Mouse (Mus musculus) neural tube, embryonic 12.5 days (tissue): ENCODE measurements around the gene Nrxn3. TPM values are rescaled to one million over a fixed set of nuclear protein-coding genes. Genes with fewer than 3 reads are reported as not detected.

Experiments
- ATAC-seq: fragments of 200-750 bp; cut with Nextera tagmentation; 2 replicates; pipeline ENCODE4 v1.8.0; 2017; ENCODE audit warnings: low read depth, mild to moderate bottlenecking, moderate TSS enrichment, moderate library complexity; ENCODE audit not compliant: low FRiP score
- H3K27ac ChIP-seq: fragments of 300-500 bp; sonication (generic); 2 replicates; pipeline ENCODE4 v1.5.1; 2016
- H3K27me3 ChIP-seq: fragments of 300-500 bp; sonication (generic); replicated peaks from 2 replicates; pipeline ENCODE4 v1.6.1; 2016; ENCODE audit warnings: mild to moderate bottlenecking
- H3K36me3 ChIP-seq: fragments of 300-500 bp; sonication (generic); 2 replicates; pipeline ENCODE4 v1.6.1; 2016; ENCODE audit warnings: mild to moderate bottlenecking
- H3K4me1 ChIP-seq: fragments of 300-500 bp; sonication (generic); 2 replicates; pipeline ENCODE4 v1.6.1; 2016
- H3K4me2 ChIP-seq: fragments of 300-500 bp; sonication (generic); replicated peaks from 2 replicates; pipeline ENCODE4 v1.6.1; 2016; ENCODE audit warnings: mild to moderate bottlenecking
- H3K4me3 ChIP-seq: fragments of 300-500 bp; sonication (generic); 2 replicates; pipeline ENCODE4 v1.5.1; 2016
- H3K9ac ChIP-seq: fragments of 300-500 bp; sonication (generic); 2 replicates; pipeline ENCODE4 v1.6.1; 2016; ENCODE audit warnings: mild to moderate bottlenecking
- H3K9me3 ChIP-seq: fragments of 300-500 bp; sonication (generic); 2 replicates; pipeline ENCODE4 v1.6.1; 2016; ENCODE audit warnings: mild to moderate bottlenecking
- WGBS: fragments of 180-500 bp; shearing (Covaris S2); methylation state at CpG from one replicate; pipeline ENCODE4 v1.1.7; 2016; 5-methylcytosine and 5-hydroxymethylcytosine counted together
- polyA plus RNA-seq: library from polyadenylated mRNA; unstranded; fragments of >200 nt; fragmentation: Nextera tagmentation; extraction: Ambion mirVana; gene quantifications from 2 replicates; pipeline ENCODE4 v1.2.1, GENCODE M21; 2016

Nrxn3 gene
- polyA plus RNA-seq, 1 experiment from 2014 or later, result 57.5 TPM

DNA sequence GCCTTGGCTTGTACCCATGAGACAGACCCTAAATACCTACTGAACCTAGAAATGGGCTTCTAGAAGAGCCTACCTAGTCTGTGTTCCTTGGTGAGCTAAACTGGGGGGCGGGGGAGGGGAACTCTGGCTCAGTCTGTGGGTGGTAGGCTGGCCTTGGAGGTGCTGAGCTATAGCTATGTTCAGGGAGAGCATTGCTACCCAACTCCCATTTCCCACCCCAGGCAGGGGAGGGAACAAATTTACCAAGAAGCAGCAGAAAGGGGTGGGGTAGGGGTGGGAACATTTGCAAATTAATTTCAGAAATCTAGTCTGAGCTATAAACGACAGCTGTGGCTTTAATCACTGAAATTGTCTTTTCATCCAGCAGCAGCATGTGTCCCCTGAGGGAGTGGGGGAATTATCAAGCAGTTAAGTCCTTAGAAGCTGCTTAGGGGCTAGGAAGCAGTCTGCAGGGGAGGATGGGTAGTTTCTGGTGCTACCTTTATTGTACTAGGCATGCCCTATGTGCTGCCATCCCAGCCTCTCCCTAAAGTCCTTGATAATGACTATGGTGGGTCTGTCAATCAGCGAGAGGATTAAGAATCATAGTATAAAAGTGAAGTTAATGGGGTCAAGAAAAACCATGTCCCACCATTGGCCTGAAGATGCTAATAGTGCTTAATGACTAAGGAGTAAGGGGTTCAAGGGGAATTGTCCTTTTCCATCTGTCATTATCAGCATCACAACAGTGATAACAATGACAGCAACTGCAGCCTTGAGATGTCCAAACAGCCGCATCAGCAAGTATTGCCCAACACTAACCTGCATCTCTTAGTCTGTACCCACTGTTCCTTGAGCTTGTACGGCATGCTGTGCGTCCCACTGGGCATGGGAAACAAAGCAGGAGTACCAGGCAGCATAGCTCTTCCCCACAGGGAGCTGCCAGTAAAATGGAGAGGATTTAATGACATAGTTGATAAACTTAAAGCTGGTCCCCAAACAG is 560.0 kb downstream of the Nrxn3 start:
- Histone ChIP-seq H3K27me3 (no peaks in the 10 kb centered on the region), H3K36me3 (no peaks in the 10 kb centered on the region), H3K4me3 (no peak overlapping the region), H3K9ac (no peak overlapping the region), H3K4me2 (no peak overlapping the region), H3K27ac (no peak overlapping the region), H3K9me3 (no peaks in the 10 kb centered on the region), H3K4me1 (no peaks in the 10 kb centered on the region)
- 59% methylated on average over 6 of the region's 6 CpGs for WGBS
- ATAC-seq, result peak; percentile 37; the same call in 1 of the 2 replicates

DNA sequence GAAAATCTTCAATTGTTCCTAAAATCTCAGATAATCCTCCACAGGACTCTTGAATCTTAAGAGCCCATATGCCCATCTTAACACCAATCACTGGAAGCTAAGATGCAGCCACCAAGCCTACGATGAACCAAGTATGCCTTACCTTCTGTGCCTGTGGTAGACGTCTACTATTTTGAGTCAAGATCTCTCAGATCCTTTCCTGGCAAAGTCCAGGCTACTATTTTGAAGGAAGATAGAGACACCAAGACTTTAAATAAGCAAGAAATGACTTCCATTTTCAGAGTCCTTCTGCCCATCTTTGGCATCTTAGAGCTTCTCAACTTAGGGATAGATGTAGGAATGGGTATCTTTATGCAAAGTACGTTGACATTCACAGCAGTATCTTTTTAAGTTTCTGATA is 561.7 kb downstream of the Nrxn3 start:
- Histone ChIP-seq H3K36me3 (no peaks in the 10 kb centered on the region), H3K4me1 (no peaks in the 10 kb centered on the region), H3K4me3 (no peak overlapping the region), H3K4me2 (no peak overlapping the region), H3K9me3 (no peaks in the 10 kb centered on the region), H3K27ac (no peak overlapping the region), H3K9ac (no peak overlapping the region), H3K27me3 (no peaks in the 10 kb centered on the region)
- 86% methylated on average over 3 of the region's 3 CpGs for whole genome bisulfite sequencing
- no peak for ATAC-seq

DNA sequence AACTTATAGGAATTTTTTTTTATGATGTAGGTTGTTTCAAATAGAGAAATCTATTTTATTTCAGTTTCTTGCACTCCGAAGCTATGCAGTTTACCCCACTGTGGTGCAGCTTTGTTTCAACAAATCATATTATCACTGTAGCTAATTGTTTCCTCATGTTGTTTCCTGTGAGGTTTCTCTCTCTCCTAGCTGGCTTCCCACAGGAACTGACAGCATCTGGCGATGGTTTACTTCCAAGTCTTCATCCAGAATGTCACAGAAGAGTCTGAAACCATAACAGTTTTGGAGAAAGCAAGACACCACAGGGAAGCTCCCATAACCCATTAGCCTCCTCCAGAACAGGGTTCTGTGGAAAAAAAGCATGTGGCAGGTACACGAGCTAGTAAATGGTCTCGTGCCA is 564.4 kb downstream of the Nrxn3 start:
- Histone ChIP-seq H3K27me3 (no peaks in the 10 kb centered on the region), H3K4me1 (no peaks in the 10 kb centered on the region), H3K4me2 (no peak overlapping the region), H3K4me3 (no peak overlapping the region), H3K36me3 (no peaks in the 10 kb centered on the region), H3K9me3 (no peaks in the 10 kb centered on the region), H3K27ac (no peak overlapping the region), H3K9ac (no peak overlapping the region)
- ATAC-seq, result no peak
- WGBS, result 71% methylated on average over 4 of the region's 4 CpGs

DNA sequence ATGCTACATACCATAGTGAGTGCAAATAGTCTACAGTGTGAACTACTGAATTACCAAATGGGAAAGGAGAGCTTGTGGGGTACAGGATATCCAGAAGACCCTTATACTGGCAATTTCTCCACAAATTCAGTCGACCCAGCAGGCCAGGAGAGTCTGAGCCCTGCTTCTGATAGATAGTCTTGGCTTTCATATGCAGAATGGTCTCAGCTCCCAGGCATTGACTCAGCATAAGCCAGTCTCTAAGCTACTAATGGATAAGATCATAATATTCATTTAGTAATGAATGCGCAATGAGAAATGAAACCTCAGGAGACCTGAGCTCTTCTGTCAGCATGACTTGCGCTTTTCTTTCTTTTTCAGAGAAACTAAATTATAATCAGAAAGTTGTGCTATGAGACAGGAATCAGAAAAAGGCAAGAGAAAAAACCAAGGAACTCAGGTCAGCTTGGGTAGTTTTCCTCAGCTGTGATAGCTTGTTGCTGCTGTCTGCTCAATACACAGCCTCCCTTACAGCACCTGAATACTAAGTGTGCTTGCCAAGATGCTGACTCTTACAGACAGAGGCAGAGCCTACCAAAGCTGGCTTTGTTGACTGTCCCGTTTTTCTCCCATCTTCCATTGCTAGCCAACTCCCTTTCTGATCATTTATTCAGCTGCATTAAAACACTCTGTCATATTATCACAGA is 567.1 kb downstream of the Nrxn3 start:
- Histone ChIP-seq H3K9me3 (no peaks in the 10 kb centered on the region), H3K4me1 (no peaks in the 10 kb centered on the region), H3K4me2 (no peak overlapping the region), H3K27me3 (no peaks in the 10 kb centered on the region), H3K4me3 (no peak overlapping the region), H3K36me3 (no peaks in the 10 kb centered on the region), H3K9ac (no peak overlapping the region), H3K27ac (no peak overlapping the region)
- WGBS, result 64% methylated on average over 4 of the region's 4 CpGs
- no peak for ATAC-seq

DNA sequence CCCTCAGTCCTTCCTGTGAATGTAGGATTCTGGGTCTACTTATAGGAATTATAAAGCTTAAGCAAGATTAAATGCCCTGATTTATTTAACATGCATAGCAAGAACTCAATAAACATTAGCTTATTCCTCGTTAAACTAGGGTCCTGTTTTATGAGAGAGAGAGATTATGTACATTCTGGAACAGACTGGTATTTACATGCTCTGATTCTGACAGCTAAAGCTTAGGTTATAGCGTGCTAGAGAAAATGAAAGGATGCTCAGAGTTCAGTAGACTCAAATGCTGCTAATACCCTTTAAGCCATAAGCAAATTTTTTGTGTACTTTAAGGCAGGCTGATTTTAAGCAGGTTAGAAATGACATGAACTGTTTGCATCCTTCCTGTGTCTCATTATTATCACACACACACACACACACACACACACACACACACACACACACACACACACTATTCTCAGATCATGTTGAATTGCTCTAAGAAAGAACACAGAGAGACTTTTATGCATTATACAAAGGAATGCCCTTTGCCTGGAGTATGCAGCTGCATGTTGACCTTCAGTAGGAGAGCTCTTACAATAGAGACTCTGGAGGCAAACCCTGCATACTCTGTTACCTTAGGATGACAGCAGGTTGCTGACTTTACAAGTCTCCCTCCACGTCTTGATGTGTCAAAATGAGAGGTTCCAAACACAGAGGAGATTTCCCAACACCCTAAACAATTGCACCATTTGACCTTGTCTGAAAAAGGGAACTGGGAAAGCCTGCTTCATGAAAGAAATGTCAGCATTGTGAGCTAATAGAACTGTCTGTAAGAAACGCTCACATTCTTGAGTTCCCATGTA is 568.3 kb downstream of the Nrxn3 start:
- Histone ChIP-seq H3K9me3 (no peaks in the 10 kb centered on the region), H3K9ac (no peak overlapping the region), H3K27ac (no peak overlapping the region), H3K4me1 (no peaks in the 10 kb centered on the region), H3K27me3 (no peaks in the 10 kb centered on the region), H3K4me3 (no peak overlapping the region), H3K4me2 (no peak overlapping the region), H3K36me3 (no peaks in the 10 kb centered on the region)
- 52% methylated on average over 4 of the region's 4 CpGs for WGBS
- no peak for ATAC-seq

DNA sequence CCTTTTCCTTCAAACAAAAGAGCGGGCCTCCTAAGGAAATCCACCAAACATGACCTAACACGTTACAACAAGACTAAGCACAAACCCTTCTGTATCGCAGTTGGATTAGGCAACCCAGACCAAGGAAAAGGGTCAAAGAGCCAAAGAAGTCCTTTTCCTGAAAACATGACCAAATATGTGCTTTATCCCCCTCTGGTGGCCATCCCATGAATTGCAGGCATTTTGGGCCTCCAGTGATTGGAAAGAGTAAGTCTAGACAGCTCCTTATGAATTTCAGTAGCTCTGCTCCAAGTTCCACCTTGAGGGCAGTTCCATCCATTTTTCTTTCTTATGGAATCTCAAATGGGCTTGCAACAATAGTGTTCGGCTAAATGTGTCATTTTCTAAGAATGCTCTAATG is 579.3 kb downstream of the Nrxn3 start:
- ATAC-seq, result no peak
- Histone ChIP-seq H3K36me3 (no peaks in the 10 kb centered on the region), H3K27me3 (no peaks in the 10 kb centered on the region), H3K9ac (no peak overlapping the region), H3K4me2 (no peak overlapping the region), H3K9me3 (no peaks in the 10 kb centered on the region), H3K4me1 (no peaks in the 10 kb centered on the region), H3K4me3 (no peak overlapping the region), H3K27ac (no peak overlapping the region)
- WGBS, result 52% methylated on average over 4 of the region's 4 CpGs

DNA sequence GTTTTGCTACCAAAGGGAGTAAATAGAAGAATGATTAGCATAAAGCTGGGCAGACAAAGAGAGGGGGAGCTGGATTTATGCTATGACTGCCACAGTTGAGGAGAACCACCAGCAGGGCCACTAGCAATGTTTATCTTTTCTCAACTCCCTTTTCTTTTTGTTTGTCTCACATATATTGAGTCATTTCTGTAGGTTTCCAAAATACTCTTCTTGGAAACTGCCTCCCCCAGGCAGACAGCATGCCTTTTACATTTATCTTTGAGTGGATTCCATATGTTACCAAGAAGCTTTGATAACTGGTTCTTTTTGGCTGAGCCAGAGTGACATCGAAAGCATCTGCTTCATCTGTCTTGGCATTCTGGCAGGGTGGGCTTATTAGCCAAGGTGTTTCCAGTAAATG is 587.5 kb downstream of the Nrxn3 start:
- H3K9ac ChIP-seq, result no peak overlapping the region

DNA sequence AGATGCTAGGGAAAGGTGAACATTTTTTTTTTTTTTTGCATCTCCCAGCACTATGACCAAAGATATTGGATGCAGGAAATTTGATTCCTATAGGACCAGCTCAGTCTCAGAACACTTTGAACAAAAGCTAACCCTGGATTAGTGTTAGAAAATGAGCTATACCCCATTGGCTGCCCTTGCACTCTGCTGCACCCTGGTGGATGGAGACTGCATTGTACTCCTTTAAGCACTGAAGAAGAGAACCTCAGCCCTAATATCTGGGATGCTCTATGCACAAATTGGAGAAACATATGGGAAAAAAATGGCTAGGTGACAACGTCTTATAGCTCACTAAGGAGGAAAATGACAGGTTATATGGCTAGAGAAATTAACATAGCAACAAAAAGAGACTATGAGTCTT is 589.9 kb downstream of the Nrxn3 start:
- H3K4me2 ChIP-seq, result no peak overlapping the region
- H3K27ac ChIP-seq, result no peak overlapping the region
- no peaks in the 10 kb centered on the region for H3K9me3 ChIP-seq
- H3K4me1 ChIP-seq, result no peaks in the 10 kb centered on the region
- no peak overlapping the region for H3K4me3 ChIP-seq
- H3K27me3 ChIP-seq, result no peaks in the 10 kb centered on the region
- ATAC-seq, result no peak
- H3K36me3 ChIP-seq, result no peaks in the 10 kb centered on the region
- WGBS, result 28% methylated on average over 1 of the region's 1 CpGs
- no peak overlapping the region for H3K9ac ChIP-seq

More for the DNA sequence above, 587.5 kb downstream of the Nrxn3 start:
- Histone ChIP-seq H3K4me3 (no peak overlapping the region), H3K36me3 (no peaks in the 10 kb centered on the region), H3K4me1 (no peaks in the 10 kb centered on the region), H3K27ac (no peak overlapping the region), H3K9me3 (no peaks in the 10 kb centered on the region), H3K27me3 (no peaks in the 10 kb centered on the region), H3K4me2 (no peak overlapping the region)
- 90% methylated on average over 1 of the region's 1 CpGs for WGBS
- no peak for ATAC-seq

DNA sequence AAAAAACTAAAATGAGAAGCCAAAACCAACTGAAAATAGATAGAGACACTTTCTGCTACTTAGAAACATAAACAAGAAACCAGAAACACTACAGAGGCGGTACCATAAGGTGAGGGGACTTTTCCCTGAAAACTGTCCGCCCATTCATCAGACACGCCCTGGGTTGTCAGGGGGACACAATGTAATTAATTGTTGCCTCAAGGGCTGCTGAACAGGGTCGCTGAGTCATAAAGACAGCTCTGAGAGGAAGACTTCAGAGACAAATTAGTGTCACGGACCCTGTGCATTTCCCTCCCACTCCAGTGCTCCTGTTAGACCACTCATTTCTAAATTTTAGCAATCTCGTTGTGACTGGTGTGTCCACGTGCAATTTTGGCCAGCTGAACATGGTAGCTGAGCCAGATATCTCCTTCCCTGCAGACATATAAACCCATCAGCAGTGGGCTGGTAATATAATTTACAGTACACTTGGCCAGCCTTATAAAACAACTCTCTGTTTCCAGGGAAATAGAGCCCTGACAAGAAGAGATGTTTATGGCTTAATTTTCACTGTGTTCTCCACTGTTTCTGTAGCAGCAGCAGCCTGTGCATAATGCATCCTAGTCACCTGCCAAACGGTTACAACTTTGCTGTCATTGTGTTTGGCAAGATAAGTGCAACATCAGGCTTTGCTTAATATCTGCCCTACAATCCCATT is 603.3 kb downstream of the Nrxn3 start:
- Histone ChIP-seq H3K36me3 (no peaks in the 10 kb centered on the region), H3K9ac (no peak overlapping the region), H3K9me3 (no peaks in the 10 kb centered on the region), H3K4me2 (no peak overlapping the region), H3K4me1 (peaks cover 3% of the 10 kb centered on the region; the same call in 1 of the 2 replicates), H3K27me3 (no peaks in the 10 kb centered on the region), H3K4me3 (no peak overlapping the region), H3K27ac (no peak overlapping the region)
- peak; percentile 44; the same call in 1 of the 2 replicates for ATAC-seq
- 27% methylated on average over 8 of the region's 8 CpGs for whole genome bisulfite sequencing

DNA sequence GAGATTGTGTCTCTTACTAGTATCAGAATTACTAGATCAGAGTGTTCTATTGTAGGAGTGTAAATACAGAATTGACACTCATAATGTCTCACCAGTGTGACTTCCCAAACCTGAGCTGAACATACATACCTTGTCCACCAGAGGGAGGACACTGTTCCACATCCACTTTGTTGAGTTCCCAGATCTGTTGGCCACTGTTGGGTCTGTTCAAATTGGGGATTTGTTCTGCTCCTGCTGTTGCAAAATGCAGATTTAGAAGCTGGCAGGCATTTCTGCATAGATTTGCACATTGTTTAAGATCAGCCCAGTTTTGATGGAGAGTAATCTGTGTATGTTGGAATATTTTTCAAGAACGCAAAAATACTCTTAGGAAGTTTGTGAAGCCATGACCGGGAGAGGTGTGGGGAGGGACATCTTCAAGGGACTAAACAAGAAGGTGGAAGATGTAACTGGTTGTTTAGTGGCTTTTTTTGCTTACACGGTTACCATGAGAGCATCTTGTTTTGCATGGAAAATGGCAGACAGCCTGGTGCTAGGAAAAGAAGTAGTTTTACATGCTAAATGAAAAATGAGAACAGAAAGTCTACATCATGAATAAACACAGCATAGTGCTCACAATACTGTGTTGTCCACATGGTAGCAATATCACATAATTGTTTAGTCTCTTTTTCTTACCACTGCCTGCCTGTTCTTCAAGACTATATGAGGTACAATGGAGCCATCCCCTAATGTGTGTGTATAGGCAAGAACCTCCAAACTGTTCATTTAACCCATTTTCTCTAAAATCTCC is 609.0 kb downstream of the Nrxn3 start:
- no peaks in the 10 kb centered on the region for H3K9me3 ChIP-seq
- no peaks in the 10 kb centered on the region for H3K27me3 ChIP-seq
- no peak overlapping the region for H3K9ac ChIP-seq
- no peak overlapping the region for H3K4me2 ChIP-seq
- H3K4me1 ChIP-seq, result no peaks in the 10 kb centered on the region
- no peak for ATAC-seq
- no peak overlapping the region for H3K27ac ChIP-seq
- no peak overlapping the region for H3K4me3 ChIP-seq
- 98% methylated on average over 3 of the region's 3 CpGs for WGBS
- H3K36me3 ChIP-seq, result no peaks in the 10 kb centered on the region

DNA sequence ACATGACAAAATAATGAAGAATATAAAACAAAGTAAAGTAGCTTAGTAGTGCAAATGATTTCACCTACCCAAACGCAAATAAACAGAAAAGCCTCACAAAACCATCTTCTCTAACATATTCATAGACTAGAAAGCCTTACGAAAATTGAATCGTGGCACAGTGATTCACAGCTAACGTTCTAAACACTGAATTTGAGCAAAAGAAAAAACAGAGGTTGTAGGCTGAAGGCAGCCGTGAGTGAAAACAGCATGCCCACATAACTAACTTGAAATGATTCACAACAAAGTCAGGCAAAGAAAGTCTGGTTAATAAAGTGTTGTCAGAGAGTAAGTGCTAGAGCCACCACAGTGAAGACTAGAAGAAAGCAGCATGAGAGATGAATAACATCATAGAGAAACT is 610.8 kb downstream of the Nrxn3 start:
- Histone ChIP-seq H3K36me3 (no peaks in the 10 kb centered on the region), H3K4me2 (no peak overlapping the region), H3K27me3 (no peaks in the 10 kb centered on the region)

More for the DNA sequence above, 610.8 kb downstream of the Nrxn3 start:
- H3K9me3 ChIP-seq, result no peaks in the 10 kb centered on the region
- H3K4me1 ChIP-seq, result no peaks in the 10 kb centered on the region
- H3K9ac ChIP-seq, result no peak overlapping the region
- ATAC-seq, result no peak
- no peak overlapping the region for H3K4me3 ChIP-seq
- H3K27ac ChIP-seq, result no peak overlapping the region
- WGBS, result 88% methylated on average over 5 of the region's 5 CpGs
